Mouse (Mus musculus): ENCODE data around the gene H2-T22.
"Not testable (repeated sequence)": the region's sequence is repeated elsewhere in the genome, so short reads cannot be mapped to it uniquely, and the experiment has no call there.

- TF ChIP-seq CTCF (IDR thresholded peaks at IDR 0.05; ENCODE audit: low read depth, low read length); POLR2A (IDR thresholded peaks at IDR 0.05; ENCODE audit: extremely low read depth, insufficient read depth, low read length): not testable (repeated sequence)
These were observed 492 bp downstream of the H2-T22 start for GRCm38 (mm10) chr17:36042055-36042454.

All from liver, adult 2 months (tissue).